Mouse (Mus musculus) hindbrain, embryonic 14.5 days (tissue): ENCODE measurements around the gene Hnf1a. TPM values are rescaled to one million over a fixed set of nuclear protein-coding genes. Genes with fewer than 3 reads are reported as not detected.

Source experiments
- ATAC-seq: fragments of 200-750 bp; cut with Nextera tagmentation; 2 replicates; pipeline ENCODE4 v1.8.0; 2017; ENCODE audit warnings: moderate number of reproducible peaks, mild to moderate bottlenecking, moderate TSS enrichment, moderate library complexity; ENCODE audit not compliant: low FRiP score
- DNase-seq: peaks from one replicate; pipeline ENCODE4 v3.0.0-alpha.2; 2015; ENCODE audit warnings: low spot score
- H3K27ac ChIP-seq: fragments of 300-500 bp; sonication (generic); 2 replicates; pipeline ENCODE4 v1.5.1; 2014; ENCODE audit warnings: mild to moderate bottlenecking, moderate library complexity
- H3K27me3 ChIP-seq: fragments of 300-500 bp; sonication (generic); 2 replicates; pipeline ENCODE4 v1.6.1; 2014; ENCODE audit warnings: mild to moderate bottlenecking, low read length, mixed read lengths; ENCODE audit not compliant: control insufficient read depth, insufficient read depth
- H3K36me3 ChIP-seq: fragments of 300-500 bp; sonication (generic); replicated peaks from 2 replicates; pipeline ENCODE4 v1.6.1; 2014; ENCODE audit not compliant: control insufficient read depth, insufficient read depth
- H3K4me1 ChIP-seq: fragments of 300-500 bp; sonication (generic); replicated peaks from 2 replicates; pipeline ENCODE4 v1.6.1; 2014; ENCODE audit warnings: antibody characterized with exemption, low read length, mixed read lengths; ENCODE audit not compliant: control insufficient read depth, insufficient read depth
- H3K4me2 ChIP-seq: fragments of 300-500 bp; sonication (generic); replicated peaks from 2 replicates; pipeline ENCODE4 v1.6.1; 2014; ENCODE audit warnings: mild to moderate bottlenecking, moderate library complexity
- H3K4me3 ChIP-seq: fragments of 300-500 bp; sonication (generic); replicated peaks from 2 replicates; pipeline ENCODE4 v1.5.1; 2014; ENCODE audit warnings: mild to moderate bottlenecking, low read length
- H3K9ac ChIP-seq: fragments of 300-500 bp; sonication (generic); 2 replicates; pipeline ENCODE4 v1.6.1; 2014
- H3K9me3 ChIP-seq: fragments of 300-500 bp; sonication (generic); 2 replicates; pipeline ENCODE4 v1.6.1; 2016; ENCODE audit warnings: low read length; ENCODE audit not compliant: control insufficient read depth
- WGBS: fragments of 180-500 bp; shearing (Covaris S2); extraction: QIAGEN DNeasy Blood & Tissue Kit; methylation state at CpG from one replicate; pipeline ENCODE4 v1.1.7; 2014; 5-methylcytosine and 5-hydroxymethylcytosine counted together
- polyA plus RNA-seq: library from polyadenylated mRNA; unstranded; fragments of >200 nt; fragmentation: Nextera tagmentation; extraction: Ambion mirVana; gene quantifications from 2 replicates; pipeline ENCODE4 v1.2.1, GENCODE M21; 2014

Gene Hnf1a
- polyA plus RNA-seq, 1 experiment from 2014 or later = not detected

GRCm38 (mm10) chr5:114969609-114970215 lies 1.2 kb downstream of the Hnf1a start:
- Histone ChIP-seq H3K4me2 (no peak overlapping the region), H3K9ac (no peak overlapping the region), H3K27ac (no peak overlapping the region), H3K4me1 (no peaks in the 10 kb centered on the region), H3K36me3 (no peaks in the 10 kb centered on the region), H3K4me3 (no peak overlapping the region), H3K27me3 (peaks cover 12% of the 10 kb centered on the region; the same call in 1 of the 2 replicates), H3K9me3 (no peaks in the 10 kb centered on the region)
- 46% methylated on average over 13 of the region's 13 CpGs for WGBS
- no peak for ATAC-seq
- DNase-seq = no peak

GRCm38 (mm10) chr5:114969064-114969463 lies 1.8 kb downstream of the Hnf1a start:
- Histone ChIP-seq H3K4me2 (no peak overlapping the region), H3K36me3 (no peaks in the 10 kb centered on the region), H3K4me1 (no peaks in the 10 kb centered on the region), H3K9me3 (no peaks in the 10 kb centered on the region), H3K27me3 (peaks cover 12% of the 10 kb centered on the region; the same call in 1 of the 2 replicates), H3K4me3 (no peak overlapping the region), H3K27ac (no peak overlapping the region), H3K9ac (no peak overlapping the region)
- no peak for DNase-seq
- WGBS = 17% methylated on average over 4 of the region's 4 CpGs
- no peak for ATAC-seq

DNA sequence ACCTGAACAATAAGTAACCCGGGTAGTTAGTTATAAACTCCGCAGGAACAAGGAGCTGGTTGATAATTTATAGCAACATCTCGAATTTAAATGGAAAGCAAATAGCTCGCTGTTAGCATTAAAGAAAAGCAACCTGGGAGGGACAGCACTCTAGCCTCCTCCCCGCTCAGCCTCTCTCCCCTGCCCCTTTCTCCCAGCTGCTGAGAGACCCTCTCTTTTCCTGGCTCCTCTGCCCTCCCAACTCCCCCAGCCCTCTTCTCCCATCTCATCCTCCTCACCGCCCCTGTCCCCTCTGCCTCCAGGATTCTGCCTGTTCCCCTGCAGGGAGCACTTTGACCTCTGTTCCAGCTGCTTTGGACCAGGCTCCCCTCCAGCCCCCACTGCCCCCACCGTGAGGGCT lies 2.2 kb downstream of the Hnf1a start:
- no peaks in the 10 kb centered on the region for H3K4me1 ChIP-seq
- WGBS = 16% methylated on average over 7 of the region's 7 CpGs
- no peaks in the 10 kb centered on the region for H3K9me3 ChIP-seq
- ATAC-seq (no peak), DNase-seq (no peak)
- H3K36me3 ChIP-seq = no peaks in the 10 kb centered on the region
- peaks cover 12% of the 10 kb centered on the region; the same call in 1 of the 2 replicates for H3K27me3 ChIP-seq
- no peak overlapping the region for H3K4me3 ChIP-seq
- H3K4me2 ChIP-seq = no peak overlapping the region
- H3K9ac ChIP-seq = no peak overlapping the region
- no peak overlapping the region for H3K27ac ChIP-seq

GRCm38 (mm10) chr5:114967523-114968268 lies 3.2 kb downstream of the Hnf1a start:
- no peak overlapping the region for H3K27ac ChIP-seq
- H3K4me1 ChIP-seq = no peaks in the 10 kb centered on the region
- no peaks in the 10 kb centered on the region for H3K9me3 ChIP-seq
- H3K27me3 ChIP-seq = peaks cover 12% of the 10 kb centered on the region; the same call in 1 of the 2 replicates
- DNase-seq (no peak), ATAC-seq (no peak)
- H3K4me3 ChIP-seq = no peak overlapping the region
- no peak overlapping the region for H3K9ac ChIP-seq
- H3K4me2 ChIP-seq = no peak overlapping the region
- no peaks in the 10 kb centered on the region for H3K36me3 ChIP-seq
- WGBS = 36% methylated on average over 14 of the region's 14 CpGs

DNA sequence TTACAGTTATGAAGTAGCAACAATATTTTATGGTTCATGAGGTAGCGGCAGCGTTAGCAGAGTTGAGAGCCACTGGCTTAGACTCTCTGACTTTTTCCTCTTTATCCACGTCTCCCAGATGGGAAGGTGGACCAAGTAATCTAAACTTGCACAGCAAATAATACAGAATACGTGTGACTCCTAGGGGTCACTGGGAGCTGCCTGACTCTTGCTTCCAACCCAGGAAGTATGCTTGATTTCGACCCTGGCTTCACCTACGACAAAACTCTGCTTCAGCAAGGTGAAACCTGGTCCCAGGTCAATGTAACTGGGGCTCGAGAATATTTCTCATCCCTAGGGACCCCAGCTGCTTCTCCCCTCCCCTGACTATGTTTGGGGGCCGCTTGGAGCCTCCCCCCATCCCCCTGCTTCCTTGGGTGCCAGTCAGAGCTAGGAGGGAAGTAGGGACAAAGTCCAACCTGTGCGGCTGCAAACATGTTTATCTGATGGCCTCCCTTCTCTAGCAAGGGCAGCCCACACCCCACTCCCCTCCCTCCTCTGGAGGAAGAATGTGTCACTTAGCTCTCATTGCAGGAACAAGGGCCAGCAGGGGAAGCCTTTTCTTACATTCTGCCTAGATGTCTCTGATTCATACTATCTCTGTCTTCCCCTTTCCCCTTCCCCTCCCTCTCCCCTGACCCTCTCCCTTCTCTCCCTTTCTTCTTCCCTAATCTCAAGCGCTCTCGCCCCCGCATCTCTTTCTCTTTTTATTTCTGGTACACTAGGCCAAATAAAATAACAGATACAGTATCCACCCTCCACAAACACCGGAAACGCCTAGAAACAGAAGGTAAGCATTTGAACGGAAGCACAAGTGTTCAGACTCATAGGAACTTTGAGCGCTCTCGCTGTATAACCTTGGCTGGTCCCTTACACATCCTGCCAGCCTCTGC lies 5.7 kb downstream of the Hnf1a start:
- no peak overlapping the region for H3K27ac ChIP-seq
- H3K4me3 ChIP-seq = no peak overlapping the region
- H3K4me2 ChIP-seq = no peak overlapping the region
- ATAC-seq = no peak
- no peaks in the 10 kb centered on the region for H3K4me1 ChIP-seq
- no peak overlapping the region for H3K9ac ChIP-seq
- H3K9me3 ChIP-seq = no peaks in the 10 kb centered on the region
- H3K27me3 ChIP-seq = peaks cover 12% of the 10 kb centered on the region; the same call in 1 of the 2 replicates
- 70% methylated on average over 17 of the region's 17 CpGs for WGBS
- DNase-seq = no peak
- H3K36me3 ChIP-seq = no peaks in the 10 kb centered on the region

- no peaks in the 10 kb centered on the region for H3K4me1 ChIP-seq
- 75% methylated on average over 7 of the region's 7 CpGs for WGBS
- no peak for ATAC-seq
- no peaks in the 10 kb centered on the region for H3K9me3 ChIP-seq
- H3K27ac ChIP-seq = no peak overlapping the region
- H3K27me3 ChIP-seq = peaks cover 12% of the 10 kb centered on the region; the same call in 1 of the 2 replicates
- no peak overlapping the region for H3K4me2 ChIP-seq
- no peak overlapping the region for H3K9ac ChIP-seq
- no peak overlapping the region for H3K4me3 ChIP-seq
- no peak for DNase-seq
- no peaks in the 10 kb centered on the region for H3K36me3 ChIP-seq
These were observed 6.5 kb downstream of the Hnf1a start for GRCm38 (mm10) chr5:114964315-114964966.

DNA sequence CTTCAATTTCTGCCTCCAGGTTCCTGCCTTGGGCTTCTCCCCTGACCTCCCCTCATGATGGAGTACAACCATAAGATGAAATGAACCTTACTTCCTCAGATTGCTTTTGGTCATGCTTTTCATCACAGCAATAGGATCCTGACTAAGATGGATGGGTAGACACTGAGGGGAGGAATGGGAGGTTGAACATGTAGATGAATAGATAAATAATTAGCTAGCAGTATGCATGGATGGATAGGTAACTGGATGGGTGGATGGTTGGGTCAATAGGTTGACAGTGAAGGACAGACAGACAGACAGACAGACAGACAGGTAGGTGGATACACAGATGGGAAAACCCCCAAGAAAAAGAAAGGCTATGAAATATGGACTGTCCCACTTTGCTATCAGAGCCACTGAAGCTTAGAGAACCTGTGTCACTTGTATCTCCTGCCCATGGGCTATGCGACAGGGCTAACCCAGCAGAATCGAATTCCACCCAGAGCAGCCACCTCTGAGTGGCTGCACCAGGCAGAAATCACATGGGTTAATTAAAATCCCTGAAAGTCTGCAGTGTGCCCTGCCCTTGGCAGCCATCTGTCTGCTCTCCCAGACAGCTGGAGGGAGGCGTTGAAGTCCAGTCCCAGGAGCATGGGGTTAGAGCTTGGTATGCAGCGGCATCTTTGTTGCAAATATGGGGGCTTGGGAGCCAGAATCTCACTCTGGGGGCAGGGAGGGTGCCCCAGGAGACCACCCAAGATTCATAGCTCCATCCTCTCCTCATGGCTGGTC lies 9.1 kb downstream of the Hnf1a start:
- no peak for ATAC-seq

DNA sequence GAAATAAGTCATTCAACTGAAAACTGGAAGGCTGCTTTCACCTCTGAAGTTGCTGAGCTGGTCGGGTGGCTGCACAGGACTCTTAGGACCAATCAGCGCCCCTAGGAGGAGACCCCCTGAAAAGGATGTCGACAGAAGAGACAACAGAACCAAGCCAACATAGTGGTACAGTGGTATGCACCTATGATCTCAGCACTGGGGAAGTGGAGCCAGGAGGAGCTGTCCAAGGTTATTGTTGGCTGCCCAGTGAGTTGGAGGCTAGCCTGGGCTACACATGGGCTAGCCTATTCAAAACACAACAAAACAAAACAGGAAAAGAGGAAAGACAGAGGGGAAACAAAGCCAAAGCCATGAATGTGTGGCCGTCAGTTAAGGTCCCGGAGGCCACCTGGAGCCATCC lies 12.8 kb downstream of the Hnf1a start:
- DNase-seq (no peak), ATAC-seq (no peak)
- H3K9ac ChIP-seq = no peak overlapping the region
- H3K4me3 ChIP-seq = no peak overlapping the region
- WGBS = 86% methylated on average over 5 of the region's 5 CpGs
- no peaks in the 10 kb centered on the region for H3K4me1 ChIP-seq
- H3K27me3 ChIP-seq = no peaks in the 10 kb centered on the region
- H3K4me2 ChIP-seq = no peak overlapping the region
- no peaks in the 10 kb centered on the region for H3K36me3 ChIP-seq
- H3K9me3 ChIP-seq = no peaks in the 10 kb centered on the region
- H3K27ac ChIP-seq = no peak overlapping the region

More for the DNA sequence above, 9.1 kb downstream of the Hnf1a start:
- H3K27me3 ChIP-seq = no peaks in the 10 kb centered on the region
- DNase-seq = no peak
- no peaks in the 10 kb centered on the region for H3K36me3 ChIP-seq
- H3K4me3 ChIP-seq = no peak overlapping the region
- H3K27ac ChIP-seq = no peak overlapping the region
- H3K9me3 ChIP-seq = no peaks in the 10 kb centered on the region
- H3K9ac ChIP-seq = no peak overlapping the region
- no peaks in the 10 kb centered on the region for H3K4me1 ChIP-seq
- H3K4me2 ChIP-seq = no peak overlapping the region
- 30% methylated on average over 4 of the region's 4 CpGs for WGBS
